Mouse (Mus musculus) embryonic facial prominence, embryonic 11.5 days (tissue): ENCODE results near the gene Wwox. TPM values are rescaled to one million over a fixed set of nuclear protein-coding genes. Genes with fewer than 3 reads are reported as not detected.
A peak's percentile ranks its signal among the peaks of the same experiment; 100 is the strongest.

Source experiments
- ATAC-seq: fragments of 200-750 bp; cut with Nextera tagmentation; replicated peaks from 2 replicates; pipeline ENCODE4 v1.8.0; 2017; ENCODE audit warnings: low read depth; ENCODE audit not compliant: insufficient number of reproducible peaks, low FRiP score, low TSS enrichment
- DNase-seq: peaks from one replicate; pipeline ENCODE4 v3.0.0-alpha.2; 2015; ENCODE audit warnings: low spot score
- H3K27ac ChIP-seq: fragments of 300-500 bp; sonication (generic); replicated peaks from 2 replicates; pipeline ENCODE4 v1.5.1; 2014; ENCODE audit warnings: mild to moderate bottlenecking, low read depth, low read length, control low read depth
- H3K27me3 ChIP-seq: fragments of 300-500 bp; sonication (generic); 2 replicates; pipeline ENCODE4 v1.6.1; 2014; ENCODE audit warnings: mild to moderate bottlenecking, low read length, moderate library complexity, mixed read lengths; ENCODE audit not compliant: control insufficient read depth, insufficient read depth
- H3K36me3 ChIP-seq: fragments of 300-500 bp; sonication (generic); replicated peaks from 2 replicates; pipeline ENCODE4 v1.6.1; 2014; ENCODE audit warnings: low read depth, mild to moderate bottlenecking, low read length, moderate library complexity, mixed read lengths; ENCODE audit not compliant: control insufficient read depth, insufficient read depth
- H3K4me1 ChIP-seq: fragments of 300-500 bp; sonication (generic); 2 replicates; pipeline ENCODE4 v1.6.1; 2014; ENCODE audit warnings: low read length, mixed read lengths; ENCODE audit not compliant: control insufficient read depth, insufficient read depth
- H3K4me2 ChIP-seq: fragments of 300-500 bp; sonication (generic); 2 replicates; pipeline ENCODE4 v1.6.1; 2014; ENCODE audit warnings: low read depth, mild to moderate bottlenecking, control low read depth, low read length, moderate library complexity
- H3K4me3 ChIP-seq: fragments of 300-500 bp; sonication (generic); 2 replicates; pipeline ENCODE4 v1.5.1; 2014; ENCODE audit warnings: low read depth, low read length, control low read depth
- H3K9ac ChIP-seq: fragments of 300-500 bp; sonication (generic); replicated peaks from 2 replicates; pipeline ENCODE4 v1.6.1; 2014; ENCODE audit warnings: mild to moderate bottlenecking, control low read depth, low read length
- H3K9me3 ChIP-seq: fragments of 300-500 bp; sonication (generic); replicated peaks from 2 replicates; pipeline ENCODE4 v1.6.1; 2016; ENCODE audit warnings: mild to moderate bottlenecking, low read length, inconsistent platforms, mixed read lengths; ENCODE audit not compliant: control insufficient read depth
- WGBS: fragments of 180-500 bp; shearing (Covaris S2); extraction: QIAGEN DNeasy Blood & Tissue Kit; methylation state at CpG from one replicate; pipeline ENCODE4 v1.1.7; 2014; 5-methylcytosine and 5-hydroxymethylcytosine counted together
- polyA plus RNA-seq: library from polyadenylated mRNA; unstranded; fragments of >200 nt; fragmentation: Nextera tagmentation; extraction: Ambion mirVana; gene quantifications from 2 replicates; pipeline ENCODE4 v1.2.1, GENCODE M21; 2014

The Wwox gene
- polyA plus RNA-seq, 1 experiment from 2014 or later = 7.2 TPM

DNA sequence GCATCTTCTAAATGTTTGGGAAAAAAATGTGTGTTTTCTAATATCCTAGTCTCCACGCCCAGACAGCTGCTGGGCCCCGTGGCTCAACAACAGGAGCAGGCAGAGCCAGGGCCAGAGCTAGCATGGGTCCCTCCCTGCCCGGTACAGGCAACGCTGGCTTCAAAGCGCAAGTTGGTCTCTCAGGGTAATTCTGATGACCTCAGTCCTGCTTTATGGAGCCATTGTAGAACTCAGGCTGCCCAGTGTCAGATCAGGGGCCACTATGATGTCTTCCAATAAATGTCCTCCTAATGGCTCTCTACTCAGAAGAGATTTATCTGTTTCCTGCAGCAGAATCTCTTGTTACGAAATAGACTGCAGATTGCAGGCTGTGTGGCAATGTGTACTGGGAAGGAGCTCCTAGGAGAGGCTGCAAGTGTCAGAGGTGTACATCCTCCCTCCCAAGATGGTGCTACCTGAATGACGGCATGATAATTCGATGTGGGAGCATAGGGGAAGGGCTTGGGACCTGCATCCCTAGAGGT lies 392.9 kb downstream of the Wwox start:
- Histone ChIP-seq H3K9me3 (no peaks in the 10 kb centered on the region), H3K9ac (no peak overlapping the region), H3K4me1 (no peaks in the 10 kb centered on the region), H3K27ac (no peak overlapping the region), H3K4me2 (no peak overlapping the region), H3K27me3 (no peaks in the 10 kb centered on the region), H3K36me3 (no peaks in the 10 kb centered on the region), H3K4me3 (no peak overlapping the region)
- no peak for DNase-seq
- 86% methylated on average over 8 of the region's 8 CpGs for WGBS
- ATAC-seq = no peak

DNA sequence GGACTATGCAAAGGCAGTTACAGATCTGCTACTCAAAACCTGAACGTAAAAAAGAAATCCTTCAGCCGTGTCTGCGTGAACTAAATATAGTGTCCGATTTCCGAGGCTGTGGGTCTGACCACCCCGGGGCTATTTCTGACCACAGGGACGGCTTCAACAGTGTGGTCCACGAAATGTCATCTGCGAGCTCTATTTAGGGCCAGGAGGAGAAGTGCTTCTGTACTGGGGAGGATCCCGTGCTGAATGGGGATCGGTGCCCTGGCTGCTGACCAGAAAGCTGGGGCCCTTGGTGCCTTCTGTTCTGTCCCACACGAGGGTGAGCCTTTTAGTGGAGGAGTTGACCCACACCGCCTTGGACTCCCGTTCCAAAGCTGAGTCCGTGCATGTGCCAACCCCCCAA lies 395.3 kb downstream of the Wwox start:
- no peak overlapping the region for H3K27ac ChIP-seq
- no peaks in the 10 kb centered on the region for H3K9me3 ChIP-seq
- H3K4me3 ChIP-seq = no peak overlapping the region
- H3K4me2 ChIP-seq = no peak overlapping the region
- no peaks in the 10 kb centered on the region for H3K27me3 ChIP-seq
- WGBS = 71% methylated on average over 15 of the region's 15 CpGs
- no peaks in the 10 kb centered on the region for H3K4me1 ChIP-seq
- H3K9ac ChIP-seq = no peak overlapping the region
- no peaks in the 10 kb centered on the region for H3K36me3 ChIP-seq
- ATAC-seq = no peak
- DNase-seq = no peak

DNA sequence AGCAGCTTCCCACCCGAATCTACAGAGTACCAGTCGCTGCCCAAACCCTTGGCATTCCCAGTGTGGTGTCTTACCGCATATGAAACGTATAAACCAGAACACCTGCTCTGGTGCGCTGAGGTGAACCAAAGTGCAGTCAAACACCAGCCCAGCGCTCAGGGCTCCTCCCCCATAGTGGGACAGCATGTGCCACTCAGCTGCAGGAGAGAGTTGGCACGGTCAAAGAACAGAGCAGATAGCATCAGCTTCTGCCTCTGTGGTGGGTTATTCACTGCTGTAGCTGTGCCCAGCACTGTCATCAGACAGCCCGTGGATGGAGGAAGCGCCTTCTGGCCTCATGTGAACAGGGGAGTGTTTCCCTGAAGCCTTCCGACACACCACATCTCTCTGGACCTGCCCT lies 400.5 kb downstream of the Wwox start:
- no peak overlapping the region for H3K4me3 ChIP-seq
- ATAC-seq (no peak), DNase-seq (no peak)
- H3K4me2 ChIP-seq = no peak overlapping the region
- no peak overlapping the region for H3K9ac ChIP-seq
- H3K9me3 ChIP-seq = no peaks in the 10 kb centered on the region
- H3K36me3 ChIP-seq = no peaks in the 10 kb centered on the region
- no peaks in the 10 kb centered on the region for H3K4me1 ChIP-seq
- no peaks in the 10 kb centered on the region for H3K27me3 ChIP-seq
- 92% methylated on average over 10 of the region's 10 CpGs for WGBS
- H3K27ac ChIP-seq = no peak overlapping the region

DNA sequence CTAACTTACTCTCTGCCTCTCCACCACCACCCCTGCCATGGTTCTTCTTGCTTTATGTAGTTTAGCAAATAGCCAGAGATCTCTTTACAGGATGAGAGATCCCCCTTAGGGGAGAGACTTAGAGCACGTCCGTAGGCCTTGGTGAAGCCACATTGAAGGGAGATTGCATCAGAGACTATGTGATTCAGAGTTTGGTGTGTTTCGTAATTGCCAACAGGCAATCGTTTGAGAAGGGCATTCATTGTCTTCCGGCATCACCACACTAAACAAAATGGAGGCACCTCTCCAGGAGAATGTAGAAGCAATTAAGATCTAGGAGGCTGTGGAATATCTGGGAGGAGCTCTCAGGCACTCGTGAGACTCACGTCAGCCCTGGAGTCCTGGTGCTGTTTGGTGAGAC lies 408.2 kb downstream of the Wwox start:
- H3K4me1 ChIP-seq = no peaks in the 10 kb centered on the region; the same call in 1 of the 2 replicates
- no peaks in the 10 kb centered on the region for H3K9me3 ChIP-seq
- no peak overlapping the region for H3K4me3 ChIP-seq
- H3K4me2 ChIP-seq = no peak overlapping the region
- ATAC-seq (no peak), DNase-seq (no peak)
- 88% methylated on average over 7 of the region's 7 CpGs for WGBS
- H3K36me3 ChIP-seq = no peaks in the 10 kb centered on the region
- H3K9ac ChIP-seq = no peak overlapping the region
- no peaks in the 10 kb centered on the region for H3K27me3 ChIP-seq
- H3K27ac ChIP-seq = no peak overlapping the region

DNA sequence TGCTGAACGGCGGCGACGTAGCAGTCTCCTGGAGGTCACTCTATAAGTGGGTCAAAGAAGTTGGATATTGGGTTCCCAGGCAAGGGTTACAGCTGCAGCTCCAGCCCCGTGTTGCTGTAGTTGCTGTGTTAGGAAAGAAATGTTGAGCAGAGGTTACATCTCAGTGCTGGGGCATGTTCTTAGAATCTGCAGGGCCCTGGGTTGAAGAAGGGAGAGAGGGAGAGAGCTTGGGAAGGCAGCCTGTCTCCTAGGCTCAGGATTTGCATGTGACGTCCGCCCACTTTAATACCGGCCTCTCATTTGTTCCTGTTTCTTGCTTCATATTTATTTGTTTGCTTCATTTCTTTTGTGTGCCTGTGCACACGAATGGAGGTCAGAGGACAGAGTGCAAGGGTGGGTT lies 410.0 kb downstream of the Wwox start:
- Histone ChIP-seq H3K4me1 (no peaks in the 10 kb centered on the region; the same call in 1 of the 2 replicates), H3K9ac (no peak overlapping the region), H3K36me3 (no peaks in the 10 kb centered on the region), H3K9me3 (no peaks in the 10 kb centered on the region), H3K27ac (no peak overlapping the region), H3K27me3 (no peaks in the 10 kb centered on the region), H3K4me2 (no peak overlapping the region), H3K4me3 (no peak overlapping the region)
- WGBS = 70% methylated on average over 9 of the region's 9 CpGs
- DNase-seq (no peak), ATAC-seq (no peak)

DNA sequence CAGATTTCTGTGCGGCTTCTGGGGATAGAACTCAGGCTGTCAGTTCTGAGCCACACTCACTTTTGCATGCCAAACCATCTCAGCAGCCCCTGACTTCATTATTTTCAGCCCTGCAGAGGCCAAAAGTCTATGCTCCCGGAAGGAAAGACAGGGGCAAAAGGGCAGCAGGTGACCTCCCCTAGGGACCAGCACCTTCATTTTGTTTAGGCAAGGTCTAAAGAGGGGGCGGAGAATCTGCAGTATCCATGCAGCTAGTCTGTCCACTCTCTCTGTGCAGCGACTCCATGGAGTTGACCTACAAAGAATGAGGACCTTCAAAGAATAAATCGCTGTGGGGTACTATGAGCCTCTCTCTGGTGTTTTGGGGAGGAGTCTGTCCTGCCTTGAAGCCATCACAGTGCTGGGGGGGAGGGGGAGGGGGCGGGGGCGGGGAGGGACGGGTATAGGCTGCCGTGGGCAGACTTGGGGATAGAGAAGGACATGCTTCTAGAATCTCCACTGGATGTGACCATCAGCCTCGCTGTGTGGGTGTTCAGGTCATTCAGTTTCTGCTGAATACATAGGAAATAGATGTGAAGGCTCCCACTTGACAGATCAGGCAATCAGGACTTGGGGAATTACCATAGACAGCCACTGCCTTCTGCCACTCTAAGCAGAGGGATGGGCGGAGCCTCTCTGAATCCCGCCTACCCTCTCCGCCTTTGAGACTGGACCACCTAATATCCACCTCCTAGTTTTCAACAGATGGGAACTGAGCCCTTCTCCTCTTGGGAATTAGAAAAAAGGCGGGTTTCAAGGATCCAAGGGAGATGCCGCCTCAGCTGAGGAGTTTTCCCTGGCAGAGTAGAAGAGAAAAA lies 410.8 kb downstream of the Wwox start:
- H3K27ac ChIP-seq = no peak overlapping the region
- H3K9ac ChIP-seq = no peak overlapping the region
- DNase-seq (peak; percentile 28), ATAC-seq (no peak)
- no peaks in the 10 kb centered on the region for H3K9me3 ChIP-seq
- WGBS = 44% methylated on average over 13 of the region's 15 CpGs
- H3K4me2 ChIP-seq = no peak overlapping the region
- H3K4me3 ChIP-seq = no peak overlapping the region
- H3K4me1 ChIP-seq = no peaks in the 10 kb centered on the region; the same call in 1 of the 2 replicates
- no peaks in the 10 kb centered on the region for H3K36me3 ChIP-seq
- no peaks in the 10 kb centered on the region for H3K27me3 ChIP-seq

DNA sequence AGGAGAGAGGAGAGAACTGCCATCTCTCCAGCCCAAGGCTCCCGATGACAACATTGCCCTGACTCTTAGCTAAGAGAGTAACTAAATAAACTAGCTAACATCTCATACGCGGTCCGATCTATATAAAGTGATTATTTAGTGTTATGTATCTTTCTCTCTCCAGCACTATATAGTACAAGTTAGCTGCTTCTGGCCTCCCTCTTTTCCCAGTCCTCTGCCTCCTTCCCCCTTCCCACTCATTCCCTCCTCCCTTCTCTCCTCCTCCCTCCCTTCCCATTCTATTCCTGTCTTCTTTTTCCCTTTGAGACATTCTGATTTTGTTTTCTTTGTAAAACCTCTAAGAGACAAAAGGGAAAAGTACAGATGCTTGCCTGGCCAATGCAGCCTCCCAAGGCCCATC lies 414.3 kb downstream of the Wwox start:
- no peak for ATAC-seq
- H3K9ac ChIP-seq = no peak overlapping the region
- H3K36me3 ChIP-seq = no peaks in the 10 kb centered on the region
- H3K9me3 ChIP-seq = no peaks in the 10 kb centered on the region
- H3K4me3 ChIP-seq = no peak overlapping the region
- no peaks in the 10 kb centered on the region; the same call in 1 of the 2 replicates for H3K4me1 ChIP-seq
- DNase-seq = no peak
- WGBS = 79% methylated on average over 4 of the region's 4 CpGs
- no peak overlapping the region for H3K27ac ChIP-seq
- H3K27me3 ChIP-seq = no peaks in the 10 kb centered on the region
- no peak overlapping the region for H3K4me2 ChIP-seq

DNA sequence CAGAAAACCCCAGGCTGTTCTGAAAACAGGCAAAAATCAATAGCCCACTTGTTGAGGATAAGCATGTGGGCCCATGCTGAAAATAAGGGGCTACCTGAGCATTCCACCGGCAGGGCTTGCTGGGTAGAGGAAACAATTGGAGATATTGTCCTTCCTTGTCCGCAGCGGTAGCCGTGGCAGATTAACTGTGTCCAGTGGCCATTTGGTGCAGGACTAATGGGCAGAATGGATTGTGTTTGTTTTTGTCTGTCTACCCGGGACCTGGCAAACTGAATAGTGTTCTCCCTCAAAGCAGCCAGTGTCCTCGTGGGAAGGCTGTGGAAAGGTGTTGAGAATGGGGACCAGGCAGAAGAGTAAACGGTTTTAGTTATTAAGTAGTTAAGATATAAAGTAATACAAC lies 416.4 kb downstream of the Wwox start:
- H3K36me3 ChIP-seq = no peaks in the 10 kb centered on the region

More for the DNA sequence above, 416.4 kb downstream of the Wwox start:
- peak; percentile 12 for DNase-seq
- Histone ChIP-seq H3K9ac (no peak overlapping the region), H3K27me3 (no peaks in the 10 kb centered on the region), H3K27ac (no peak overlapping the region), H3K4me3 (no peak overlapping the region), H3K9me3 (no peaks in the 10 kb centered on the region), H3K4me1 (no peaks in the 10 kb centered on the region), H3K4me2 (no peak overlapping the region)
- WGBS = 11% methylated on average over 7 of the region's 7 CpGs
- ATAC-seq = no peak
